Mouse (Mus musculus) kidney, embryonic 14.5 days (tissue): ENCODE measurements at regions not wholly inside any gene's neighbourhood (a gene's known extent, or its start where the extent isn't known, plus 50 kb on each side); places are given as distances from the start of the nearest gene placed in this dataset.
A peak's percentile ranks its signal among the peaks of the same experiment; 100 is the strongest.

Experiments
- ATAC-seq: fragments of 200-750 bp; cut with Nextera tagmentation; 2 replicates; pipeline ENCODE4 v1.8.0; 2017; ENCODE audit warnings: moderate number of reproducible peaks, mild to moderate bottlenecking, moderate TSS enrichment, moderate library complexity; ENCODE audit not compliant: low FRiP score, low TSS enrichment
- H3K27ac ChIP-seq: fragments of 300-500 bp; sonication (generic); 2 replicates; pipeline ENCODE4 v1.5.1; 2014; ENCODE audit warnings: low read depth, mild to moderate bottlenecking, low read length, moderate library complexity, mixed read lengths
- H3K27me3 ChIP-seq: fragments of 300-500 bp; sonication (generic); 2 replicates; pipeline ENCODE4 v1.6.1; 2014; ENCODE audit warnings: mild to moderate bottlenecking, low read length; ENCODE audit not compliant: control insufficient read depth, insufficient read depth
- H3K36me3 ChIP-seq: fragments of 300-500 bp; sonication (generic); 2 replicates; pipeline ENCODE4 v1.6.1; 2014; ENCODE audit warnings: low read length, mixed read lengths; ENCODE audit not compliant: control insufficient read depth, insufficient read depth
- H3K4me1 ChIP-seq: fragments of 300-500 bp; sonication (generic); 2 replicates; pipeline ENCODE4 v1.6.1; 2014; ENCODE audit warnings: low read length, mixed read lengths; ENCODE audit not compliant: control insufficient read depth, insufficient read depth
- H3K4me2 ChIP-seq: fragments of 300-500 bp; sonication (generic); replicated peaks from 2 replicates; pipeline ENCODE4 v1.6.1; 2014; ENCODE audit warnings: low read depth, mild to moderate bottlenecking, low read length
- H3K4me3 ChIP-seq: fragments of 300-500 bp; sonication (generic); 2 replicates; pipeline ENCODE4 v1.5.1; 2014; ENCODE audit warnings: mild to moderate bottlenecking, low read length
- H3K9ac ChIP-seq: fragments of 300-500 bp; sonication (generic); 2 replicates; pipeline ENCODE4 v1.6.1; 2014; ENCODE audit warnings: low read depth, mild to moderate bottlenecking, low read length, moderate library complexity
- H3K9me3 ChIP-seq: fragments of 300-500 bp; sonication (generic); 2 replicates; pipeline ENCODE4 v1.6.1; 2016; ENCODE audit warnings: low read length; ENCODE audit not compliant: control insufficient read depth
- WGBS: fragments of 180-500 bp; shearing (Covaris S2); extraction: QIAGEN DNeasy Blood & Tissue Kit; methylation state at CpG from one replicate; pipeline ENCODE4 v1.1.7; 2014; 5-methylcytosine and 5-hydroxymethylcytosine counted together

DNA sequence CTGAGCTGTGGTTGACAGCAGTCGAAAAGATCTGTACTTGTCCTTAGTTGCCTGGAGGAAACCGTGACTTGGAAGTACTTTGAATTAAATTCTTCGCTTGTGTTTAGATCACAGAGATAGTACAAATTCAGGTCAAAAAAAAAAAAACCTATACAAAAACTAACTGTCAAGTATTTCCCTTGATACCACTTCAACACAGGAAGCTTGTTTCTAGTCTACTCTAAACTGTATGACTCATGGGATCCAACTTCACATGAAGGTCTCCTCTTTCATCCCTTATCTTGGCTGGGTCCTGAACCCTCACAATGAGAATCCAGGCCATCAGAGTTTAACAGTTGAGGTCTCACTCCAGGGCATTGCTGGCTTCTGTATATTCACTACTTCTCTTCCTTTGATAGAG, 54.8 kb downstream of the Tmem30b start:
- Histone ChIP-seq H3K4me1 (no peaks in the 10 kb centered on the region), H3K9me3 (no peaks in the 10 kb centered on the region), H3K27ac (no peak overlapping the region), H3K4me2 (no peak overlapping the region), H3K27me3 (no peaks in the 10 kb centered on the region), H3K4me3 (no peak overlapping the region), H3K9ac (no peak overlapping the region), H3K36me3 (no peaks in the 10 kb centered on the region)
- no peak for ATAC-seq
- 71% methylated on average over 3 of the region's 3 CpGs for WGBS

- no peak for ATAC-seq
- no peaks in the 10 kb centered on the region for H3K4me1 ChIP-seq
- no peak overlapping the region for H3K4me3 ChIP-seq
- H3K4me2 ChIP-seq, result no peak overlapping the region
- WGBS, result 66% methylated on average over 2 of the region's 2 CpGs
- no peak overlapping the region for H3K27ac ChIP-seq
- H3K9me3 ChIP-seq, result no peaks in the 10 kb centered on the region
- H3K27me3 ChIP-seq, result no peaks in the 10 kb centered on the region; the same call in 1 of the 2 replicates
- no peaks in the 10 kb centered on the region for H3K36me3 ChIP-seq
- no peak overlapping the region for H3K9ac ChIP-seq
These were observed 63.3 kb downstream of the Tmem30b start for GRCm38 (mm10) chr12:73482858-73483257.

DNA sequence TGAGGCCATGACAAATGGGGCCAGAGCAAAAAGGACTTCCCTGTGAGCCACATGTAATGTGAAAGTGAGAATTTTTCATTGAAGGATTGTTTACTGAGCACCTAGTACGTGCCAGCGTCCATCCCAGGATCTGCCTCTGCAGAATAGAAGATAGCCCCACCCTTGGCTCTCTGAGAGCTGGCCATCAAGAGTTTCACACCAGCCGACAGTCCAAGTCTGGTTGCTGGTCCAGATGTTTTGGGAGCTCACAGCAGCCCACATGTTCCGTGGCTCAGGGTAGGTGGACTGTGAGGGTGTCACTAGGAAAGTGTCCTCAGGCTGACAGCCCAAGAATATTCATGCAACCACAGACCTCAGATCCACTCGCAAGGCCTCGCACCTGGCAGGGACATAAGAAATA, 63.9 kb downstream of the Tmem30b start:
- Histone ChIP-seq H3K4me3 (no peak overlapping the region), H3K9me3 (no peaks in the 10 kb centered on the region), H3K27me3 (no peaks in the 10 kb centered on the region; the same call in 1 of the 2 replicates), H3K9ac (no peak overlapping the region), H3K27ac (no peak overlapping the region), H3K4me1 (no peaks in the 10 kb centered on the region), H3K36me3 (no peaks in the 10 kb centered on the region), H3K4me2 (no peak overlapping the region)
- WGBS, result 85% methylated on average over 6 of the region's 6 CpGs
- no peak for ATAC-seq

GRCm38 (mm10) chr12:73481705-73482104, 64.5 kb downstream of the Tmem30b start:
- no peak for ATAC-seq
- no peaks in the 10 kb centered on the region for H3K9me3 ChIP-seq
- H3K4me1 ChIP-seq, result no peaks in the 10 kb centered on the region
- H3K9ac ChIP-seq, result no peak overlapping the region
- no peaks in the 10 kb centered on the region; the same call in 1 of the 2 replicates for H3K27me3 ChIP-seq
- no peak overlapping the region for H3K4me2 ChIP-seq
- H3K4me3 ChIP-seq, result no peak overlapping the region
- no peak overlapping the region for H3K27ac ChIP-seq
- H3K36me3 ChIP-seq, result no peaks in the 10 kb centered on the region
- WGBS, result 83% methylated on average over 3 of the region's 3 CpGs

GRCm38 (mm10) chr12:73481165-73481564, 65.0 kb downstream of the Tmem30b start:
- WGBS, result 95% methylated on average over 6 of the region's 6 CpGs
- H3K4me3 ChIP-seq, result no peak overlapping the region
- no peaks in the 10 kb centered on the region; the same call in 1 of the 2 replicates for H3K27me3 ChIP-seq
- ATAC-seq, result no peak
- H3K27ac ChIP-seq, result no peak overlapping the region
- no peaks in the 10 kb centered on the region for H3K36me3 ChIP-seq
- H3K4me1 ChIP-seq, result no peaks in the 10 kb centered on the region
- no peak overlapping the region for H3K4me2 ChIP-seq
- H3K9ac ChIP-seq, result no peak overlapping the region
- no peaks in the 10 kb centered on the region for H3K9me3 ChIP-seq

- WGBS, result 91% methylated on average over 6 of the region's 6 CpGs
- H3K9ac ChIP-seq, result no peak overlapping the region
- no peak for ATAC-seq
- H3K4me1 ChIP-seq, result no peaks in the 10 kb centered on the region
- H3K27me3 ChIP-seq, result no peaks in the 10 kb centered on the region; the same call in 1 of the 2 replicates
- H3K36me3 ChIP-seq, result no peaks in the 10 kb centered on the region
- H3K4me2 ChIP-seq, result no peak overlapping the region
- no peaks in the 10 kb centered on the region for H3K9me3 ChIP-seq
- no peak overlapping the region for H3K4me3 ChIP-seq
- no peak overlapping the region for H3K27ac ChIP-seq
These were observed 65.6 kb downstream of the Tmem30b start for GRCm38 (mm10) chr12:73480610-73480971.

DNA sequence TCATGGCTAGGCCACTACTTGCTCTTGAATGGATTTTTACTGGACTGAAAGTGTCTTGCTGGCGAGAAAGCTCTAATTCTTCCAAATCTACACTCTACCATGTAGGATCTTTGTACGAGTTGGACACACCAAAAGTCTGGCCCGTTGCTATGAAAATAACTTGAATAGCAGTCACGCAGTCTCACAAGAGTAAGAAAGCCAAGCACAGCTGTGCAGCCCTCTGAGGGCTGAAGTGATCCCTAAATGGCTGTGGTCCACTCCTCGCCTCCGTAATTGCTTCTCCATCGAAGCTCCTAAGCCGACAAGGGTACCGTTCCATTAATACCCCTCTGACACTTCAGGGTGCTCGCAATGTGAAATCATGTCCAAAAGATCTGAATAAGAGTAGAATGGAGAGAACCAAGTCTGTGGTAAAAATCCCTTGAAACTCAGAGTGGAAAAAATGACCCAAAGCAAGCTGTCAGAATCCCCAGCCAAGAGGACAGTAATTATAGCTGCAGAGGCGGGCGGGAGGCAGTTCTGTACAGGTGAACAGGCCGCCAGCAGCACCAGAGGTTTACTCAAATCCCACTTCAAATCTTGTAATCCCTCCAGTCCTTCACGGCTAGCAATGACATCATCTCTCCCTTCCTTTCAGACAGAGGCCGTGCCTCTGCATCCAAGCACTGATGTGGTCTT, 66.1 kb downstream of the Tmem30b start:
- no peaks in the 10 kb centered on the region for H3K4me1 ChIP-seq
- no peak overlapping the region for H3K4me2 ChIP-seq
- H3K27ac ChIP-seq, result no peak overlapping the region
- H3K36me3 ChIP-seq, result no peaks in the 10 kb centered on the region
- ATAC-seq, result no peak
- H3K27me3 ChIP-seq, result no peaks in the 10 kb centered on the region; the same call in 1 of the 2 replicates
- H3K9ac ChIP-seq, result no peak overlapping the region
- H3K4me3 ChIP-seq, result no peak overlapping the region
- H3K9me3 ChIP-seq, result no peaks in the 10 kb centered on the region
- WGBS, result 90% methylated on average over 15 of the region's 15 CpGs

GRCm38 (mm10) chr12:73478641-73479040, 67.6 kb downstream of the Tmem30b start:
- no peak for ATAC-seq
- Histone ChIP-seq H3K4me1 (no peaks in the 10 kb centered on the region), H3K9me3 (no peaks in the 10 kb centered on the region), H3K27ac (no peak overlapping the region), H3K36me3 (no peaks in the 10 kb centered on the region), H3K27me3 (no peaks in the 10 kb centered on the region), H3K4me3 (no peak overlapping the region), H3K9ac (no peak overlapping the region), H3K4me2 (no peak overlapping the region)
- WGBS, result 96% methylated on average over 4 of the region's 4 CpGs

DNA sequence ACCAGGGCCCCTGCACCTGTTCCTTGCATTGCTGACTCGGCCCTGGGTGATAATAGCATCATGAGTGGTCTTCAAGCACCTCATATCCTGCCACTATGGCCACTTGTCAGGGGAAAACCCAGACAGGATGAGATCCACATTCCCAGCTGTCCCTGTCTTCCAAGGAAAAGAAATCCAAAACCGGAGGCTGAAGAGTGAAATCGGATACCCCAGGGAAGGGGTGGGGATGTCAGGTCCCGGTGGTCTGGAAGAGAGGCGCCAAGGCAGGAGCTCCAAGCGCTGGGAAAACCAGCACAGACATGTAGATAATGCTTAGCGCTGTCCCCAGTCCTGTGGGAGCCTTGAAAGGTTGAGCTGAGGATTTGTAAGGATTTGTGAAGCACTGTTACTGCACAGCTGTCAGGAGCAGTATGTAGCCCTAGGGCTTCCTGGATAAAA, 69.8 kb downstream of the Tmem30b start:
- H3K4me2 ChIP-seq, result no peak overlapping the region; the same call in 1 of the 2 replicates
- no peaks in the 10 kb centered on the region for H3K27me3 ChIP-seq
- 2% methylated on average over 7 of the region's 7 CpGs for WGBS
- no peaks in the 10 kb centered on the region for H3K9me3 ChIP-seq
- H3K4me1 ChIP-seq, result 0 out of 2 replicates have a peak, but pooled peaks cover 6% of the 10 kb centered on the region
- H3K27ac ChIP-seq, result no peak overlapping the region
- no peak overlapping the region for H3K9ac ChIP-seq
- no peaks in the 10 kb centered on the region for H3K36me3 ChIP-seq
- H3K4me3 ChIP-seq, result no peak overlapping the region
- ATAC-seq, result peak; percentile 83
